Mouse (Mus musculus) intestine, postnatal 0 days (tissue): ENCODE data around the gene Dctn3. TPM values are rescaled to one million over a fixed set of nuclear protein-coding genes. Genes with fewer than 3 reads are reported as not detected.
"Not testable (repeated sequence)": the region's sequence is repeated elsewhere in the genome, so short reads cannot be mapped to it uniquely, and the experiment has no call there.

Experiments used
- ATAC-seq: fragments of 200-750 bp; cut with Nextera tagmentation; 2 replicates; pipeline ENCODE4 v1.8.0; 2017; ENCODE audit warnings: mild to moderate bottlenecking, moderate TSS enrichment, moderate library complexity
- H3K27ac ChIP-seq: fragments of 300-500 bp; sonication (generic); 2 replicates; pipeline ENCODE4 v1.5.1; 2014; ENCODE audit warnings: mild to moderate bottlenecking, low read depth, low read length, moderate library complexity
- H3K27me3 ChIP-seq: fragments of 300-500 bp; sonication (generic); replicated peaks from 2 replicates; pipeline ENCODE4 v1.6.1; 2014; ENCODE audit warnings: low read length, mixed read lengths; ENCODE audit not compliant: control insufficient read depth, insufficient read depth
- H3K36me3 ChIP-seq: fragments of 300-500 bp; sonication (generic); 2 replicates; pipeline ENCODE4 v1.6.1; 2014; ENCODE audit warnings: mild to moderate bottlenecking, moderate library complexity; ENCODE audit not compliant: control insufficient read depth, insufficient read depth
- H3K4me1 ChIP-seq: fragments of 300-500 bp; sonication (generic); replicated peaks from 2 replicates; pipeline ENCODE4 v1.6.1; 2014; ENCODE audit warnings: antibody characterized with exemption, low read length, mixed read lengths; ENCODE audit not compliant: control insufficient read depth, insufficient read depth
- H3K4me2 ChIP-seq: fragments of 300-500 bp; sonication (generic); replicated peaks from 2 replicates; pipeline ENCODE4 v1.6.1; 2014; ENCODE audit warnings: low read depth, mild to moderate bottlenecking, moderate library complexity
- H3K4me3 ChIP-seq: fragments of 300-500 bp; sonication (generic); 2 replicates; pipeline ENCODE4 v1.5.1; 2014; ENCODE audit warnings: low read depth, low read length
- H3K9ac ChIP-seq: fragments of 300-500 bp; sonication (generic); 2 replicates; pipeline ENCODE4 v1.6.1; 2014; ENCODE audit warnings: mild to moderate bottlenecking, low read depth, low read length
- H3K9me3 ChIP-seq: fragments of 300-500 bp; sonication (generic); 2 replicates; pipeline ENCODE4 v1.6.1; 2016; ENCODE audit warnings: mixed run types; ENCODE audit not compliant: control insufficient read depth
- CTCF ChIP-seq: sonication (generic); IDR thresholded peaks from 2 replicates; pipeline ENCODE4 v1.5.1; 2016; ENCODE audit warnings: low read depth, mild to moderate bottlenecking, control low read depth, antibody characterized with exemption, moderate library complexity
- WGBS: fragments of 180-500 bp; shearing (Covaris S2); extraction: QIAGEN DNeasy Blood & Tissue Kit; methylation state at CpG from one replicate; pipeline ENCODE4 v1.1.7; 2014; 5-methylcytosine and 5-hydroxymethylcytosine counted together
- polyA plus RNA-seq: library from polyadenylated mRNA; unstranded; fragments of >200 nt; fragmentation: Nextera tagmentation; extraction: Ambion mirVana; gene quantifications from 2 replicates; pipeline ENCODE4 v1.2.1, GENCODE M21; 2015

The Dctn3 gene
- polyA plus RNA-seq, 1 experiment from 2014 or later = 144 TPM

DNA sequence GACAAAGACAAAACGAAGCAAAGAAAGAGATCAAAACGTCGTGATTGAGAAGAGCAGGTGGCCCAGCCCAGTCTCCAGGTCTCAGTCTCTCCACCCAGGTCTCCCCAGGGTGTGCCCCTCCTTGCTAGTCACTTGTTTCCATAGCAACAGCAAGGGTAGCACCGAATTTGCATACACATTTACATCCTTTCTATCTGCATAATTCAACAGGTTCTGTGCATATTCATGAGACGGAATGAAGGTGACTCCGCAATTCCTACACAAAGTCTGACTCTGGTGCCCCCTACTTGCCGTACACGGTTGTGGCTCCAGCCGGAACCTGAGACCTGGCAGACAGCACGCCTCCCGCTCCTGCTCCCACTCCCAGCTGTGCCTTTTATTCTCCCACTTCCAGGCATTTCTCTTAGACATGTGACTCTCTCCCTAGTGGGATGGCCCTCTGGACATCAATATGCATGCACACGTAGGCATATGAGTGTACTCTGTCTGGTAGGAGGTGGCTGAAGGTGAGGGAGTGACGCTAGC, 15.9 kb downstream of the Dctn3 start:
- TF ChIP-seq CTCF = peak; percentile 83
- 7% methylated on average over 13 of the region's 13 CpGs for WGBS
- H3K4me3 ChIP-seq = no peak overlapping the region
- peak; percentile 64 for ATAC-seq
- H3K9ac ChIP-seq = no peak overlapping the region
- H3K36me3 ChIP-seq = no peaks in the 10 kb centered on the region
- H3K4me1 ChIP-seq = peaks cover 1% of the 10 kb centered on the region; the same call in 1 of the 2 replicates
- H3K4me2 ChIP-seq = peak overlapping the region; percentile 43
- H3K9me3 ChIP-seq = no peaks in the 10 kb centered on the region
- H3K27ac ChIP-seq = no peak overlapping the region
- H3K27me3 ChIP-seq = no peaks in the 10 kb centered on the region

DNA sequence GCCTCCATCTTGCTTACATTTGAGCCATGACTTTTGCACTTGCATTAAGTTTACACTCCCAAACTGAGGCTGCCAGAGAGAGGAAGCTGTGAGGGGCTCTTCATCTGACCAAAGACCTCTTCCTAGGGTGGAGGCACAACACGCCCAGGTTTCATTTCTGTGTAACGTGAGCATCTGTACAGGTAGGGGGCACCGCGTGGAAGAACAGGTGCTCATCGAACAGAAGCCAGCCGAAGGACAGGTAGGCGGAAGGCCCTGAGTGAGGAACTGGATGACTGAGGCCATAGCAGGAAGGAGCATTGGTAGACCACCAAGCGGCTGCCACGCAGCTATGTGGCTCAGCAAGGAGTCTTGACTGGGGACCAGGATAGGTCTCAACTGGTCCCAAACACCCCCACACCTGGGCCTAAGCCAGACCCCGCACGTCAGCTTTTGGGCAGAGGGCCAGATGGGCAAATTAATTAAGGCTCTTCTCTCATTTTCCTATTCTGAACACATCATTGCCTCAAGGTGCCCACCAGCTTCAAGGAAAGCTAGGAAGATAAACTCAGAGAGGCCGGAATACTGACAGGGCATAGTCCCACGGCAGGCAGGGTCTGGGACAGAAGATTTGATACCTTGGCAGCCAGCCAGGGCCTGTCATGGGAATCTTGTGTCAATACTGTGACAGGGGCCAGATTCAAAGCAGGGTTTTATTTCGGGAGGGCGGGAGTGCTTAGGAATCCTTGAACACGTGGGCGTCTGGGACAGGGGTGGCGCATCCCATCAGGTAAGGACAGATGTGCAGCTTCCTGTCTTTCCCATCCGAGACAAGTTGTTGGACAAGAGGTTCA, 16.8 kb downstream of the Dctn3 start:
- TF ChIP-seq CTCF = no peak
- WGBS = 63% methylated on average over 19 of the region's 19 CpGs
- Histone ChIP-seq H3K4me1 (no peaks in the 10 kb centered on the region), H3K27me3 (no peaks in the 10 kb centered on the region), H3K36me3 (no peaks in the 10 kb centered on the region), H3K9ac (no peak overlapping the region), H3K9me3 (no peaks in the 10 kb centered on the region), H3K27ac (no peak overlapping the region), H3K4me3 (no peak overlapping the region), H3K4me2 (no peak overlapping the region)
- ATAC-seq = no peak

DNA sequence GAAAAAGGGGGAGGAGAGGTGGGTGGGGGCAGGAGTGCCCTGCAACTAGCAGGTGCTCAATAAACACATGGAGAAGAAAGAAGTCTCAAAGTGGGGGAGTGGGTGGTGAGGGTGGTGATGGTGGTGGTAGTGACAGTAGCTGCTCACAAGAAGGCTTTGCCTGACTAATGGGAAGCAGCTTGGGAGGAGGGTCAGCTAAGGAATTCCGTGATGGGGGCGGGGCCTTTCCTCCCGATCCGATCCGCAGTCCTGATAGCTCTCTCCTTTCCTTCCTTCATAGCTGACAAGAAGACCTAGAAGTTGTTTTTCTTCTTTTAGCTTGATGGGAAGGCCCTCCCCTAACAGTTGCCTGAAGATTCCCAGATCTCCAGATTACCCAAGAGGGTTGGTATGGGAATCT, 18.3 kb downstream of the Dctn3 start:
- Histone ChIP-seq H3K27me3 (no peaks in the 10 kb centered on the region), H3K9ac (no peak overlapping the region), H3K27ac (no peak overlapping the region), H3K4me3 (no peak overlapping the region), H3K4me1 (no peaks in the 10 kb centered on the region), H3K9me3 (no peaks in the 10 kb centered on the region), H3K36me3 (no peaks in the 10 kb centered on the region), H3K4me2 (no peak overlapping the region)
- TF ChIP-seq CTCF = no peak
- no peak for ATAC-seq
- 4% methylated on average over 5 of the region's 5 CpGs for WGBS

DNA sequence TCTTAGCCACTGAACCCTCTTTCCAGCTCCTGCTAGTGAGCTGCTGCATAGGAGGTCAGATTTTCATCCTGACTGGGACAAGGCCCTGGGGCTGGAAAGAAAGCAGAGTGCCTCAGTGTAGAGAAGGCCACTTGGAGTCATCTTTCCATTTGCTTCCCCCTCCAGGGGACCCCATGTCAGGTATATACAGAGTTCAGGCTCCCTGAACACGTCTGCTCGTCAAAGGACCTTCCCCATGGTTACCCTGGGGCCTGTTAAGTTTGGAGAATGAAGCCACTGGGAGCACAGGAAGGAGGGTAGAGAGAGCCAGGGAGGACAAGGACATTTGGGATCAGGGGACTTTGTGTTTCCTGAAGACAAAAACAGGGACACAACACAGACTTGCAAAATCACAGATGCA, 20.7 kb downstream of the Dctn3 start:
- WGBS = 74% methylated on average over 2 of the region's 2 CpGs
- H3K27ac ChIP-seq, H3K4me3 ChIP-seq, H3K4me1 ChIP-seq, H3K36me3 ChIP-seq, ATAC-seq, H3K27me3 ChIP-seq, H3K4me2 ChIP-seq, H3K9me3 ChIP-seq, H3K9ac ChIP-seq: not testable (repeated sequence)

DNA sequence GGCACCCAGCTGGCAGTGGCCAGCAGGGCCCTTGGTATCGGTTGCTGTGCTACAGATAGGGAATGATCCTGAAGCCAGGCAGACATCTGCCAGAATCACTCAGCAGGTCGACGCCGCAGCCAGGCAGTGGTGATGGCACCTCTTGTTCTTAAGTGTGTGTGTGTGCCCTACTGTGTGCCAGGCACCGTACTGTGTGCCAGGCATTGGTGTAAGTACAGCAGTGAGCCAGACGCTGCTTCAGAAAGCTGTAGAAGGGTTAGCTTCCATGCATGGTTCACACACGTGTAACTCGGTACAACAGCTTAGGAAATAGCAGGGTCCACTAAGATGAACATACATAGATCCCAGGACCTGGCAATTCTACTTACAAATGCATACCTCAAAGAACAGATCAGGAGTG, 22.7 kb downstream of the Dctn3 start:
- H3K36me3 ChIP-seq, H3K9me3 ChIP-seq, H3K27ac ChIP-seq, H3K9ac ChIP-seq, H3K4me1 ChIP-seq, ATAC-seq, H3K27me3 ChIP-seq, H3K4me3 ChIP-seq, H3K4me2 ChIP-seq: not testable (repeated sequence)
- WGBS = 80% methylated on average over 2 of the region's 8 CpGs

DNA sequence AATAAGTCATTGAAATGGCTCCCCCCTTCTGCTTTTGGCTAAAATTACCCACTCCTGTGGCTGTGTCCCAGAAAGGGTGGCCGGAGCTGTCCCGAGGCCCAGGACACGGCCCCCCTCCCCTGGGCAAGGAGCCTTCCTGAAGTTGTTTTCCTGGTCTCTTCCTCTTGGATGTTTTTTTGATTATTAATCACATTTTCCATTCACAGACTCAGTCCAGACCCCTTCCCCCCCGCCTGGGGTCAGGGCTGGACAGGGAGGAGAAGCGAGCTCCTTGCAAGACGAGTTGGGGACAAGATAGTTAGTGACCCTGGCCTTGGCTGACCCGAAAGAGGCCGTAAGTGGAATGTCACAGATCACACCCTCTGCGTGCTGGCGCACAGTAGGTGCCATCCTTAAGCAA, 23.2 kb downstream of the Dctn3 start, which contains the start of gene Il11ra1:
Il11ra1 (plus strand) TSS at position 207 of the 400 bp plus-strand sequence.
- WGBS = 80% methylated on average over 8 of the region's 10 CpGs
- not testable (repeated sequence) for H3K9ac ChIP-seq, H3K4me1 ChIP-seq, H3K27ac ChIP-seq, H3K27me3 ChIP-seq, H3K36me3 ChIP-seq, H3K4me2 ChIP-seq, H3K4me3 ChIP-seq, H3K9me3 ChIP-seq, ATAC-seq

DNA sequence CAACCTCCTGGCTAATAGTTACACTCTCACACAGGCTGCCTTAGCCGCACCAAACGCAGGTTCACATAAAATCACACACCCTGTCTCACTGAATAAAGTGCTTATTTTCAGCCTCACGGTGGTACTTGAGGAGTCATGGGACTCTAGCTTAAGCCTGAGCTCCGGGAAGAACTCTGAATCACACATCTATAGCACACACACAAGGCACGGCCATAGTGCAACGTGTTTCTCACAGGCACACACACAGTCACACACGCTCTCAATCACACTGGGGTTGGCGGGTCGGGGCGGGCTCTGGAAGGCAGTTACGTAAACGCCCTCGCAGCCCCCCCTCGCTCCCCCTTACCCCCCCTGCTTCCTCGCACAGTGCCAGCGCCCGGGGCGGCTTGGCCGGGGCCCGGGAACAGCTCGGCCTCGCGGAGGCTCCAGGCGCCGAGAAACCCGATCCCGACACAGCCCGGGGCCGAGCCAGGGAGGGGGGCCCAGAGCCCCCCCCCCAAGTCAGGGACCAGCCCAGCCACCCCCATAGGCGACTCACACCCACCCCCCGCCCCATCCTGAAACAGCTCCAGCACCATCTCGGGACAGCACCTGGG, 24.5 kb downstream of the Dctn3 start:
- not testable (repeated sequence) for H3K27me3 ChIP-seq, H3K36me3 ChIP-seq, H3K27ac ChIP-seq, H3K9me3 ChIP-seq, H3K9ac ChIP-seq, H3K4me3 ChIP-seq, ATAC-seq, H3K4me2 ChIP-seq, H3K4me1 ChIP-seq
- 14% methylated on average over 15 of the region's 32 CpGs for WGBS
